9 mouse cellular contexts compared by ENCODE assay signal in the genomic region with DNA sequence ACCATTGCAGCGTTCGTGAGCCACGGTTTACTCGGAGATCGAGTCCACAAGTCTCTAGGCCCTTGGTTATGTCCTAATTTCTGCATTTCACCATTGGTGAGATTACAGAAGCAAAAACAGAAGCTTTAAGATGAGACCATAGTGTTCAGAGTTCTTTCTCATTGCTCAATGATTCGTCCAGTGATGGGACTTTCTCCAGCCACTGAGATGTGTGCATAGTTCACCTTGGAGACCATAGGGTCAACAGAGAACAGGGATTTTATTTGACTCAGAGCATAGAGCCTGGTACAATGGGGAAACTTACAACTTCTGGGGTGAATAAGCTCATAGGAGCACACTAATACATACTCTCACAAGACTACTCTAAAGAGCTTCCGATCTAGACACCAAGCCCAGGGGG. TPM values are rescaled to one million over a fixed set of nuclear protein-coding genes. Genes with fewer than 3 reads are reported as not detected.
A peak's percentile ranks its signal among the peaks of the same experiment; 100 is the strongest.
DNase-seq lines count a peak whose midpoint lies in the region; ATAC-seq and TF ChIP-seq lines count a peak whose summit lies in the region.
"Had no signal": no experiment of that assay in that cellular context is flagged by ENCODE, and none has a peak within 500 bp of the region (broad histone marks: within the 10 kb centered on the region; RNA-seq: fewer than 3 reads in every experiment).

No protein-coding gene starts in this region.

- WGBS in kidney, postnatal 0 days = 64% methylated on average over 7 of the region's 7 CpGs
- 82% methylated on average over 7 of the region's 7 CpGs for WGBS in liver, embryonic 15.5 days (ENCODE audit: insufficient replicate concordance)
- 69% methylated on average over 7 of the region's 7 CpGs for WGBS in stomach, embryonic 16.5 days

- no peaks in the 10 kb centered on the region for H3K9me3 ChIP-seq in kidney, postnatal 0 days (replicated peaks; ENCODE audit: low read length)
- H3K9me3 ChIP-seq in liver, embryonic 15.5 days (replicated peaks) = no peaks in the 10 kb centered on the region
- H3K9me3 ChIP-seq in stomach, embryonic 16.5 days (replicated peaks; ENCODE audit: control insufficient read depth, low read length) = no peaks in the 10 kb centered on the region

- H3K27ac ChIP-seq in kidney, postnatal 0 days = no peak overlapping the region
- H3K27ac ChIP-seq in liver, embryonic 15.5 days (replicated peaks) = no peak overlapping the region
- peak overlapping the region; percentile 21 for H3K27ac ChIP-seq in stomach, embryonic 16.5 days (ENCODE audit: low read length)
- no peak overlapping the region for H3K27ac ChIP-seq in left cerebral cortex, adult 2 months

- no peaks in the 10 kb centered on the region for H3K27me3 ChIP-seq in kidney, postnatal 0 days (ENCODE audit: insufficient read depth, low read length)
- peaks cover 7% of the 10 kb centered on the region; the same call in 1 of the 2 replicates for H3K27me3 ChIP-seq in liver, embryonic 15.5 days
- H3K27me3 ChIP-seq in stomach, embryonic 16.5 days (ENCODE audit: control insufficient read depth, insufficient read depth, low read length) = no peaks in the 10 kb centered on the region

- no peaks in the 10 kb centered on the region for H3K36me3 ChIP-seq in kidney, postnatal 0 days (ENCODE audit: insufficient read depth, low read length)
- H3K36me3 ChIP-seq in liver, embryonic 15.5 days (replicated peaks) = no peaks in the 10 kb centered on the region
- no peaks in the 10 kb centered on the region; the same call in 1 of the 2 replicates for H3K36me3 ChIP-seq in stomach, embryonic 16.5 days (ENCODE audit: control insufficient read depth, insufficient read depth, low read length)

- peak overlapping the region; percentile 9; the same call in 1 of the 2 replicates for H3K9ac ChIP-seq in kidney, postnatal 0 days (ENCODE audit: low read depth, low read length)
- no peak overlapping the region for H3K9ac ChIP-seq in liver, embryonic 15.5 days
- H3K9ac ChIP-seq in stomach, embryonic 16.5 days (ENCODE audit: low read length) = peak overlapping the region; percentile 51

- peak overlapping the region; percentile 98 for H3K4me3 ChIP-seq in kidney, postnatal 0 days (replicated peaks; ENCODE audit: low read depth, low read length)
- no peak overlapping the region for H3K4me3 ChIP-seq in liver, embryonic 15.5 days (replicated peaks)
- H3K4me3 ChIP-seq in stomach, embryonic 16.5 days (replicated peaks; ENCODE audit: low read length) = peak overlapping the region; percentile 89
- no peak overlapping the region for H3K4me3 ChIP-seq in left cerebral cortex, adult 2 months

- TF ChIP-seq CTCF in kidney, postnatal 0 days (IDR thresholded peaks at IDR 0.05; ENCODE audit: low read depth) = no peak
- no peak for TF ChIP-seq CTCF in left cerebral cortex, adult 2 months (IDR thresholded peaks at IDR 0.05)

- peak overlapping the region; percentile 73 for H3K4me2 ChIP-seq in kidney, postnatal 0 days (ENCODE audit: low read length)
- H3K4me2 ChIP-seq in liver, embryonic 15.5 days = peak overlapping the region; percentile 97
- H3K4me2 ChIP-seq in stomach, embryonic 16.5 days (ENCODE audit: low read depth, low read length) = peak overlapping the region; percentile 65

- ATAC-seq in kidney, postnatal 0 days (replicated peaks; ENCODE audit: low FRiP score, low read depth) = no peak
- ATAC-seq in liver, embryonic 15.5 days (ENCODE audit: insufficient read depth) = no peak
- ATAC-seq in stomach, embryonic 16.5 days (ENCODE audit: insufficient read depth, low FRiP score) = no peak

- H3K4me1 ChIP-seq in kidney, postnatal 0 days (replicated peaks; ENCODE audit: insufficient read depth, low read length) = peaks cover 11% of the 10 kb centered on the region; the same call in 1 of the 2 replicates
- H3K4me1 ChIP-seq in liver, embryonic 15.5 days (replicated peaks) = peaks cover 44% of the 10 kb centered on the region
- H3K4me1 ChIP-seq in stomach, embryonic 16.5 days (ENCODE audit: control insufficient read depth, insufficient read depth, low read length) = peaks cover 25% of the 10 kb centered on the region

- intact Hi-C loops in left cerebral cortex, adult 2 months (cut with DNase I) = no loop called here

- DNase-seq in adrenal gland, adult 2 months = peak; percentile 41
- DNase-seq in adrenal gland, adult 8-10 months = no peak
- DNase-seq in kidney, postnatal 0 days (ENCODE audit: low spot score) = no peak
- DNase-seq in kidney, adult 18-20 months = no peak
- DNase-seq in embryo, embryonic 10 days (ENCODE audit: low spot score) = no peak
- no peak for DNase-seq in left cerebral cortex, adult 2 months (ENCODE audit: extremely low spot score in 1 of 2, low spot score in 2 of 2)
- DNase-seq: thymus, postnatal 36 days had no signal

RNA-seq across cellular contexts. Expression of a gene that starts 3.0 kb away (rescaled TPM):
- 100 to 1,000 TPM; 123 to 227 TPM for total RNA-seq in adrenal gland, adult 2 months (2021)
- polyA plus RNA-seq in adrenal gland, adult 2 months (2012; rRNA removed) = 27.7 and 57.6 TPM in 2 replicates
- 100 to 1,000 TPM; 117 to 198 (median 152) TPM for total RNA-seq in adrenal gland, adult 8-10 months (2022)
- polyA plus RNA-seq in kidney, postnatal 0 days (2015; fragmentation: Nextera tagmentation; extraction: Ambion mirVana) = 43.8 and 47.8 TPM in 2 replicates
- 3.0 and 3.5 TPM in 2 replicates for polyA plus RNA-seq in liver, embryonic 15.5 days (2015; fragmentation: Nextera tagmentation; extraction: Ambion mirVana)
- polyA plus RNA-seq in stomach, embryonic 16.5 days (2015; fragmentation: Nextera tagmentation; extraction: Ambion mirVana) = 17.6 and 18.2 TPM in 2 replicates
- total RNA-seq in left cerebral cortex, adult 2 months (2021) = 10 to 100 TPM; 25.1 to 25.3 TPM

RNA-seq across cellular contexts. Expression of a gene that starts 29.8 kb away (rescaled TPM):
- 10 to 100 TPM; 79.3 to 89.4 TPM for total RNA-seq in adrenal gland, adult 2 months (2021)
- 2.6 and 4.2 TPM in 2 replicates for polyA plus RNA-seq in adrenal gland, adult 2 months (2012; rRNA removed)
- total RNA-seq in adrenal gland, adult 8-10 months (2022) = 100 to 1,000 TPM in 2 of 4 experiments, 10 to 100 TPM in 2; 87.9 to 104 (median 97.9) TPM
- polyA plus RNA-seq in kidney, postnatal 0 days (2015; fragmentation: Nextera tagmentation; extraction: Ambion mirVana) = 57.1 and 58.7 TPM in 2 replicates
- polyA plus RNA-seq in liver, embryonic 15.5 days (2015; fragmentation: Nextera tagmentation; extraction: Ambion mirVana) = 17.3 and 18.1 TPM in 2 replicates
- 73.3 and 75.3 TPM in 2 replicates for polyA plus RNA-seq in stomach, embryonic 16.5 days (2015; fragmentation: Nextera tagmentation; extraction: Ambion mirVana)
- total RNA-seq in left cerebral cortex, adult 2 months (2021) = 10 to 100 TPM; 74.8 to 83.4 TPM

Comparison
In these comparisons a context has a peak if more than half of its experiments do, and no peak if none do; other contexts are left out.
1. H3K4me3 ChIP-seq: peak in kidney, postnatal 0 days (single experiment) and stomach, embryonic 16.5 days (single experiment); none in liver, embryonic 15.5 days (single experiment) and left cerebral cortex, adult 2 months (single experiment).
2. Peak in every context shown above with its lines, with median percentiles within 50 percentile points of each other: H3K4me2 ChIP-seq.